Mouse (Mus musculus) hindbrain, embryonic 13.5 days (tissue): ENCODE measurements around the gene Igsf9b. TPM values are rescaled to one million over a fixed set of nuclear protein-coding genes. Genes with fewer than 3 reads are reported as not detected.

Source experiments
- ATAC-seq: fragments of 200-750 bp; cut with Nextera tagmentation; 2 replicates; pipeline ENCODE4 v1.8.0; 2017; ENCODE audit warnings: moderate TSS enrichment; ENCODE audit not compliant: low FRiP score
- H3K27ac ChIP-seq: fragments of 300-500 bp; sonication (generic); 2 replicates; pipeline ENCODE4 v1.5.1; 2015; ENCODE audit warnings: inconsistent platforms, mild to moderate bottlenecking, moderate library complexity
- H3K27me3 ChIP-seq: fragments of 300-500 bp; sonication (generic); 2 replicates; pipeline ENCODE4 v1.6.1; 2015; ENCODE audit warnings: mild to moderate bottlenecking, inconsistent platforms
- H3K36me3 ChIP-seq: fragments of 300-500 bp; sonication (generic); 2 replicates; pipeline ENCODE4 v1.6.1; 2015; ENCODE audit warnings: mild to moderate bottlenecking, inconsistent platforms
- H3K4me1 ChIP-seq: fragments of 300-500 bp; sonication (generic); replicated peaks from 2 replicates; pipeline ENCODE4 v1.6.1; 2015; ENCODE audit warnings: inconsistent platforms
- H3K4me2 ChIP-seq: fragments of 300-500 bp; sonication (generic); 2 replicates; pipeline ENCODE4 v1.6.1; 2015; ENCODE audit warnings: inconsistent platforms, mild to moderate bottlenecking, moderate library complexity
- H3K4me3 ChIP-seq: fragments of 300-500 bp; sonication (generic); 2 replicates; pipeline ENCODE4 v1.5.1; 2015; ENCODE audit warnings: mild to moderate bottlenecking, inconsistent platforms
- H3K9ac ChIP-seq: fragments of 300-500 bp; sonication (generic); 2 replicates; pipeline ENCODE4 v1.6.1; 2015; ENCODE audit warnings: mild to moderate bottlenecking, inconsistent platforms
- H3K9me3 ChIP-seq: fragments of 300-500 bp; sonication (generic); 2 replicates; pipeline ENCODE4 v1.6.1; 2016; ENCODE audit warnings: inconsistent platforms
- WGBS: fragments of 180-500 bp; shearing (Covaris S2); methylation state at CpG from one replicate; pipeline ENCODE4 v1.1.7; 2015; 5-methylcytosine and 5-hydroxymethylcytosine counted together
- polyA plus RNA-seq: library from polyadenylated mRNA; unstranded; fragments of >200 nt; fragmentation: Nextera tagmentation; extraction: Ambion mirVana; gene quantifications from 2 replicates; pipeline ENCODE4 v1.2.1, GENCODE M21; 2015

Igsf9b gene
- polyA plus RNA-seq, 1 experiment from 2014 or later: 15.6 TPM

DNA sequence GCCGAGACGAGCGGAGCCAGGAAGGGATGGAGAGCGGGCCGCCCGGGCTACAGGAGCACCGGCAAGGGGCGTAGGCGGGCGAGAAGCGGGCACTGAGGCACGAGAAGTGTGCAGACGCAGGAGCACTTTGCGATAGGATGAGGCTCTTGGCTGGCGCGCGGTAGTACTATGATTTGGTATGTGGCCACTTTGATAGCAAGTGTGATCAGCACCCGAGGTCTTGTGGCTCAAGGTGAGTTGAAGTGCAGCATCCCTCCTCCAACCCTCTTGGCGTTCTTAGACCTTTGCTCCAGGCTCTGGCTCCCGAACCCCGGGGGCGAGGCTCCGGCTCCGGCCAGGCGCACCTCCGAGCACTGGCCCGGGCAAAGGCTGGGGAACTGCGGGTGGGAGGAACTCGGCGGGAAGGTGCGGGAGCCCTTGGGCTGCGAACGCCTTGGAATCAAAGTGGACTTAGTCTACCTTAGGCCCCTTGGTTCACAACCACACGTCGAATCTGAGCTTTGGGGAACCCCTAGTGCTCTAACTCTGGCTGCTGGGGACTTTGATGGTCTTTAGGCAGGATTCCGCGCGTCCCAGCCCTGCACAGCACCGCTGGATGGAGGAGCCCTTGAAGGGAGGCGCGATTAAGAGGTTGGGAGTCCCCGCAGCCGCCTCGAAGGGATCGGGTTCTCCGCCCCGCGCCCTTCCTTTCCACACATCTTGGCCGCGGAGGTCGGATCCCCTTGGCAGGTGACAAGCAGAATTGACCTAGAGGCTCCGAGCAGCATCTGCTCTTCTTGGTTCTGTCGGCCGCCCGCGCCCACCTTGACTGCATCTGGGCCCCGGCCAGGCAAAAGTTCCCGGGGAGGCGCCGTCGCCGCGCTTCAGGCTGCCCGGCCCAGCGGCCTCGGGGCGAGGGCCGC, 533 bp downstream of the Igsf9b start:
- Histone ChIP-seq H3K9me3 (no peaks in the 10 kb centered on the region), H3K27me3 (peaks cover 33% of the 10 kb centered on the region), H3K9ac (peak overlapping the region; percentile 85), H3K36me3 (no peaks in the 10 kb centered on the region), H3K27ac (peak overlapping the region; percentile 88), H3K4me2 (peak overlapping the region; percentile 94), H3K4me1 (peaks cover 57% of the 10 kb centered on the region), H3K4me3 (peak overlapping the region; percentile 74)
- WGBS: under 1% methylated on average over 68 of the region's 68 CpGs
- ATAC-seq: peak; percentile 26

GRCm38 (mm10) chr9:27300188-27300691, 1.2 kb downstream of the Igsf9b start:
- Histone ChIP-seq H3K27ac (peak overlapping the region; percentile 88; the same call in 1 of the 2 replicates), H3K4me2 (peak overlapping the region; percentile 94), H3K27me3 (peaks cover 36% of the 10 kb centered on the region), H3K9me3 (no peaks in the 10 kb centered on the region), H3K36me3 (no peaks in the 10 kb centered on the region), H3K4me3 (peak overlapping the region; percentile 74), H3K4me1 (peaks cover 64% of the 10 kb centered on the region), H3K9ac (peak overlapping the region; percentile 85)
- under 1% methylated on average over 32 of the region's 32 CpGs for WGBS
- ATAC-seq: no peak

DNA sequence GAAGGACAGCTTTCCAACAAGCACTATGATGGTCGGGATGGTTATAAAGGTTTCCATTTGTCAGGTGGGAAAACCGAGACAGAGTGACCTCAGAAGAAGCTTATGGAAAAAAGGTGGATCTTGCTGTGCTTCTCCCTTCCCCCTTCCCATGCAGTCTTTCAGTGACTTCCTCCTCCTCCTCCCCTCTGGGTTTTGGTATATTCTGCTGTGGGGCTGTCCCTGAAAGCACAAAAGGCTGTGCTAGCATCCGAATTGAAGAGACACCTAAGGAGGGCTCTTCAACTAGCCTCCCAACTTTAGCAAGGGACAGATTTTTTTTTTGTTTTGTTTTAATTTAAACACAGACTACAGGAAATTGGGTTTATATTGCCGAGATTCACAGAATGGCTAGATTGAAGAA, 1.7 kb downstream of the Igsf9b start:
- Histone ChIP-seq H3K4me3 (peak overlapping the region; percentile 74), H3K4me1 (peaks cover 68% of the 10 kb centered on the region), H3K27me3 (peaks cover 31% of the 10 kb centered on the region), H3K9me3 (no peaks in the 10 kb centered on the region), H3K4me2 (peak overlapping the region; percentile 94), H3K36me3 (no peaks in the 10 kb centered on the region), H3K9ac (peak overlapping the region; percentile 85), H3K27ac (no peak overlapping the region)
- no peak for ATAC-seq
- 10% methylated on average over 4 of the region's 4 CpGs for WGBS

DNA sequence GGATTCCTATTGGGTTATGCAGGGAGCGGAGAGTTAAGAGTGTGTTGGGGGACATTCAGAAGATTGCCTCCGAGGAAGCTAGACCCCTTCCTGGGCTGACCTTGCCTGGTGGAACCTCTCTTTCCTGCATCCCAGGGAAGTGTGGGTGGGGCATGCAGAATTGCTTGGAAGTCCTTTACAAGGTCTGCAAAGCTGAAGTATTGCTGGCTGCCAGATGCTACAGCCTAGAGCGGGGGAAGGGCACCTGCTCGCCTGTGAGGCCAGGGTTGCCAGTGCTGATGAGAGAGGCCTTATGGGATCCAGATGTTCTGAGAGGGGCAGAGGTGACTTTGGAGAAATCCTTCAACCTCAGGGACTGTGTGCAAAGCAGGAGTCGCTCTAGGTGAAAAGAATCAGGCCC, 2.5 kb downstream of the Igsf9b start:
- peak overlapping the region; percentile 74 for H3K4me3 ChIP-seq
- no peak for ATAC-seq
- H3K9ac ChIP-seq: peak overlapping the region; percentile 56
- 42% methylated on average over 5 of the region's 5 CpGs for WGBS
- H3K4me2 ChIP-seq: peak overlapping the region; percentile 94
- H3K27me3 ChIP-seq: peaks cover 23% of the 10 kb centered on the region; the same call in 1 of the 2 replicates
- no peaks in the 10 kb centered on the region for H3K9me3 ChIP-seq
- no peaks in the 10 kb centered on the region for H3K36me3 ChIP-seq
- H3K27ac ChIP-seq: no peak overlapping the region
- peaks cover 76% of the 10 kb centered on the region for H3K4me1 ChIP-seq

GRCm38 (mm10) chr9:27302291-27302690, 3.3 kb downstream of the Igsf9b start:
- WGBS: 51% methylated on average over 5 of the region's 5 CpGs
- H3K4me3 ChIP-seq: no peak overlapping the region
- peaks cover 84% of the 10 kb centered on the region for H3K4me1 ChIP-seq
- H3K27me3 ChIP-seq: peaks cover 16% of the 10 kb centered on the region; the same call in 1 of the 2 replicates
- no peaks in the 10 kb centered on the region for H3K9me3 ChIP-seq
- H3K36me3 ChIP-seq: no peaks in the 10 kb centered on the region
- peak overlapping the region; percentile 94 for H3K4me2 ChIP-seq
- H3K9ac ChIP-seq: peak overlapping the region; percentile 51
- no peak overlapping the region for H3K27ac ChIP-seq
- no peak for ATAC-seq

GRCm38 (mm10) chr9:27303571-27304484, 4.8 kb downstream of the Igsf9b start:
- Histone ChIP-seq H3K27ac (no peak overlapping the region), H3K4me1 (peaks cover 91% of the 10 kb centered on the region), H3K9me3 (no peaks in the 10 kb centered on the region), H3K27me3 (peaks cover 13% of the 10 kb centered on the region; the same call in 1 of the 2 replicates), H3K9ac (peak overlapping the region; percentile 35), H3K4me2 (peak overlapping the region; percentile 25), H3K4me3 (no peak overlapping the region), H3K36me3 (no peaks in the 10 kb centered on the region)
- ATAC-seq: no peak
- WGBS: 61% methylated on average over 17 of the region's 17 CpGs

DNA sequence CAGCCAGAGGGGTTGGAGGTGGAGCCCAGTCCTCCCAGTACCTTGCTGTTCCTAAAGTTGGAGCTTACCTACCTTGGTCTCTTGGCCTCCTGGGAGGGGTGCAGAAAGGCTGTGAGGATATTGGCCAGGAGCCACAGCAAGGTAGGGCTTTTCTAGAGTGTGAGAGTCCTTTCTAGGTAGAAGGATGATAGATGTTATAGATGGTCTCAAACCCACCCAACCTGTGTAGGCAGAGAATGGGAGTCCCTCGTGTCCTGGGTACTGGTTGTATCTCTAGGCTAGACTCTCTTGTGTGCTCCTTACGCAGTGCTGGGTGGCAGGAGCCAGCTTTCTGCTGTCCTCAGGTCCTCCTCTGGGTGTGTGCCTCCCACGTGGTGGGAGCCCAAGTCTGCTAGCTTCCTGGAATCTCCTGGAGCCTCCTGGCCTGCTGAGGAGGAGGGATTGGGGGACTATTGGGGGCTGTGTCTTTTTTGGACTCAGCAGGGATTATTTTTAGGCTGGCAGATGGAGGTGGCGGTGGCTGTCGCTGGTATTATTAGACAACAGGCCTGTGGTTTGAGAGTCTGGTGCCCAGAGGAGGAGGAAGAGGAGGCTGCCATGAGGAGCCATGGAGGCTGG, 5.6 kb downstream of the Igsf9b start:
- Histone ChIP-seq H3K4me2 (no peak overlapping the region), H3K9ac (no peak overlapping the region), H3K9me3 (no peaks in the 10 kb centered on the region), H3K4me1 (peaks cover 97% of the 10 kb centered on the region), H3K4me3 (no peak overlapping the region), H3K27me3 (peaks cover 13% of the 10 kb centered on the region; the same call in 1 of the 2 replicates), H3K27ac (no peak overlapping the region), H3K36me3 (no peaks in the 10 kb centered on the region)
- no peak for ATAC-seq
- WGBS: 78% methylated on average over 5 of the region's 5 CpGs

- no peak overlapping the region for H3K9ac ChIP-seq
- 65% methylated on average over 3 of the region's 3 CpGs for WGBS
Measured at GRCm38 (mm10) chr9:27305502-27305901, 6.5 kb downstream of the Igsf9b start.

GRCm38 (mm10) chr9:27306642-27307041, 7.6 kb downstream of the Igsf9b start:
- Histone ChIP-seq H3K4me2 (no peak overlapping the region), H3K36me3 (peaks cover 6% of the 10 kb centered on the region), H3K9me3 (no peaks in the 10 kb centered on the region), H3K4me3 (no peak overlapping the region), H3K4me1 (peaks cover 84% of the 10 kb centered on the region), H3K9ac (peak overlapping the region; percentile 49; the same call in 1 of the 2 replicates), H3K27me3 (peaks cover 9% of the 10 kb centered on the region; the same call in 1 of the 2 replicates), H3K27ac (peak overlapping the region; percentile 90)
- 38% methylated on average over 4 of the region's 4 CpGs for WGBS
- ATAC-seq: no peak

More at GRCm38 (mm10) chr9:27305502-27305901, 6.5 kb downstream of the Igsf9b start:
- H3K4me3 ChIP-seq: no peak overlapping the region
- H3K4me2 ChIP-seq: no peak overlapping the region
- H3K9me3 ChIP-seq: no peaks in the 10 kb centered on the region
- peaks cover 13% of the 10 kb centered on the region; the same call in 1 of the 2 replicates for H3K27me3 ChIP-seq
- ATAC-seq: no peak
- H3K36me3 ChIP-seq: no peaks in the 10 kb centered on the region
- H3K4me1 ChIP-seq: peaks cover 95% of the 10 kb centered on the region
- no peak overlapping the region for H3K27ac ChIP-seq

DNA sequence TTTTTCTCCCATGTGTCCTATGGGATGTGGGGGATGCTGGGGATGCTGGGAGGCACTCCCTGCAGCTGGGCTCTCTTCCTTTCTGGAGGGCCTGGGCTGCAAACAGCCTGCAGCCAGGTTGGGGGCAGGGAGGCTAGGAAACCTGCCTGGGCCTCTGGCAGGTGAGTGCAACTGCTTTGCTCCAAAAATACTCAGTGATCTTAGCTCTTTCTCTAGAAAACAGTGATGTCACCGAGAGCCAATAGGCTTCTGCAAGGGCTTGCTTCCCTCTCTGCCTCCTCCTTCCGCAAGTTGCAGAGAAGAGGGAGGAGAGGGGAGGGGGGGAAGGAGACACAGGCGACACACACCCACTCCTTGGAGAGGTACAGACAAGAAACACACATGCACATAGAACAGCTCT, 8.3 kb downstream of the Igsf9b start:
- Histone ChIP-seq H3K4me1 (peaks cover 78% of the 10 kb centered on the region), H3K27me3 (0 out of 2 replicates have a peak, but pooled peaks cover 8% of the 10 kb centered on the region), H3K9ac (peak overlapping the region; percentile 56; the same call in 1 of the 2 replicates), H3K9me3 (no peaks in the 10 kb centered on the region), H3K36me3 (peaks cover 12% of the 10 kb centered on the region), H3K4me3 (no peak overlapping the region), H3K27ac (peak overlapping the region; percentile 90), H3K4me2 (no peak overlapping the region)
- 6% methylated on average over 3 of the region's 3 CpGs for WGBS
- peak; percentile 75 for ATAC-seq

GRCm38 (mm10) chr9:27308045-27308444, 9.0 kb downstream of the Igsf9b start:
- Histone ChIP-seq H3K4me1 (peaks cover 70% of the 10 kb centered on the region), H3K27me3 (0 out of 2 replicates have a peak, but pooled peaks cover 4% of the 10 kb centered on the region), H3K9me3 (no peaks in the 10 kb centered on the region), H3K4me2 (0 out of 2 replicates have a peak overlapping the region, but pooled peaks have one; percentile 36), H3K36me3 (peaks cover 16% of the 10 kb centered on the region), H3K4me3 (no peak overlapping the region), H3K27ac (peak overlapping the region; percentile 90), H3K9ac (peak overlapping the region; percentile 56)
- 41% methylated on average over 7 of the region's 7 CpGs for WGBS
- peak; percentile 29 for ATAC-seq
